Mouse (Mus musculus): ENCODE data around the gene Syvn1.

DNA sequence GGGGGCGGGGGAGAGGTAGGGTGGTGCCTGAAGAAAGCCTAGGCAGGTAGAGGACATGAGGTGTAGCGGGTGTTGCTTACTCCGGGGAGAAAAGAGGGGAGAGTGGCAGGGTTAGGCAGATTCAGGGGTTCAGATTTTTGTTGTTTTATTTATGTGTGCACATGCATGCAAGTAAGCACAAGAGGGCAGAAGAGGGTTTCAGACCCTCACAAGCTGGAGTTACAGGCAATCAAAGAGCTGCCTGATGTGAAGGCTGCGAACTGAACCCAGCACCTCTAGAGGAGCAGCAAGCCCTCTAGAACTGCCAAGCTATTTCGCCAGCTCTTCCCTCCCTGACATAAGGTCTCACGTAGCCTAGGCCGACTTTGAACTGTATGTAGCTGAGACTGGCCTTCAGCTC, 29.8 kb upstream of the Syvn1 start:
- TF ChIP-seq CTCF (IDR thresholded peaks at IDR 0.05; ENCODE audit: insufficient read depth, low read depth, low read length): no peak
- no peak for TF ChIP-seq POLR2A (IDR thresholded peaks at IDR 0.05; ENCODE audit: insufficient read depth, low read depth, low read length)

All from olfactory bulb, adult 2 months (tissue).